Mouse (Mus musculus): Measurements from ENCODE around the gene Nr2f1. TPM values are rescaled to one million over a fixed set of nuclear protein-coding genes. Genes with fewer than 3 reads are reported as not detected.

The Nr2f1 gene
- polyA plus RNA-seq, 1 experiment from 2014 or later: 82.0 TPM

DNA sequence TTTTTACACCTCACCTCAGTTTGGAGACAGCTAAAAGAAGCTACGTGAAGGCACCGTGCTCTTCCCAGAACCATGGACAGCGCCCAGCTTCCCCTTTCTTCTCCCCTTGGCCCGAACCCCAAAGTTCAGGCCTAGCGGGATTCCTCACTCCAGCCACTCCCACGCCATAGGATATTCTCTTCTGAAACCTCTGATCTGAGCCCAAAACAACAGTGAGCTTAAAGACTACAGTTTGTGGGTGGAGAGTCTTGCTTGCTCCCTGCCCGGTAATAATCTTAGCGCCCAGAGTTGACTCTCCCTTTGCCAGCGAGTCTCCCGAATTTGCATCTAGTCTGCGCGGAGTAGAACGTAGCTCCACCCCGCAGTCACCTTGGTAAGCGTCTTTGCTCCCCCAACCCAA lies 28.2 kb downstream of the Nr2f1 start:
- H3K4me1 ChIP-seq (ENCODE audit: control insufficient read depth, insufficient read depth, low read length): 0 out of 2 replicates have a peak, but pooled peaks cover 2% of the 10 kb centered on the region
- DNase-seq (ENCODE audit: low spot score) (peak; percentile 55), ATAC-seq (peak; percentile 33; the same call in 1 of the 2 replicates)
- H3K27me3 ChIP-seq (replicated peaks; ENCODE audit: control insufficient read depth, insufficient read depth, low read length): peaks cover 59% of the 10 kb centered on the region
- WGBS: 6% methylated on average over 15 of the region's 15 CpGs
- no peaks in the 10 kb centered on the region for H3K36me3 ChIP-seq (ENCODE audit: control insufficient read depth, insufficient read depth, low read length)
- peak overlapping the region; percentile 60 for H3K9ac ChIP-seq (ENCODE audit: low read length)
- H3K27ac ChIP-seq (ENCODE audit: low read depth, low read length): peak overlapping the region; percentile 86
- H3K4me2 ChIP-seq (ENCODE audit: low read length): peak overlapping the region; percentile 51
- peak overlapping the region; percentile 15 for H3K4me3 ChIP-seq (ENCODE audit: low read depth, low read length)
- no peaks in the 10 kb centered on the region for H3K9me3 ChIP-seq (replicated peaks; ENCODE audit: control insufficient read depth, low read length)

DNA sequence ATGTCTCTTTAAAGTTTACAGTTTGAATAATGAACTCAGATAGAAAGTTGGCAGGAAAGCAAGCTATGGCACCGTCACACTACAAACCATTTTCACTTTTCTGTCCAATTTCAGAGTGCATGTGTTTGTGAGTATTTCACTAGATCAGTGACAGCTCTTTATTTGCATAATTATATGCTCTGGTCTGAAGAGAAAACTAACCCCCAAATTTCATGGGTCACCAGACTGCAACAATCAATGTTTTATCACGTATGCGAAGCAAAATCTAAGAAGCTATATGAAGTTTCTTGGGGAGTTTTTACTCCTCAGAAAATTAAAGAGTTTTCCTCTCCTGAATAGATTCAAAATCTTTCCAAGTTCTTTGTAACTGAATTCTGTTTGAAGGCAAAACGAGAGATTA lies 31.4 kb downstream of the Nr2f1 start:
- peaks cover 63% of the 10 kb centered on the region for H3K27me3 ChIP-seq (replicated peaks; ENCODE audit: control insufficient read depth, insufficient read depth, low read length)

GRCm38 (mm10) chr13:78164941-78165340 lies 34.6 kb downstream of the Nr2f1 start:
- H3K4me3 ChIP-seq (ENCODE audit: low read depth, low read length): peak overlapping the region; percentile 3; the same call in 1 of the 2 replicates
- H3K9ac ChIP-seq (ENCODE audit: low read length): peak overlapping the region; percentile 90
- DNase-seq (ENCODE audit: low spot score): no peak
- peak overlapping the region; percentile 80 for H3K4me2 ChIP-seq (ENCODE audit: low read length)
- H3K4me1 ChIP-seq (ENCODE audit: control insufficient read depth, insufficient read depth, low read length): 0 out of 2 replicates have a peak, but pooled peaks cover 3% of the 10 kb centered on the region
- H3K27me3 ChIP-seq (replicated peaks; ENCODE audit: control insufficient read depth, insufficient read depth, low read length): peaks cover 45% of the 10 kb centered on the region
- peak overlapping the region; percentile 97 for H3K27ac ChIP-seq (ENCODE audit: low read depth, low read length)
- no peaks in the 10 kb centered on the region for H3K9me3 ChIP-seq (replicated peaks; ENCODE audit: control insufficient read depth, low read length)
- H3K36me3 ChIP-seq (ENCODE audit: control insufficient read depth, insufficient read depth, low read length): no peaks in the 10 kb centered on the region
- ATAC-seq: no peak

More for the DNA sequence above, 31.4 kb downstream of the Nr2f1 start:
- WGBS: 10% methylated on average over 4 of the region's 4 CpGs
- Histone ChIP-seq H3K27ac (ENCODE audit: low read depth, low read length) (peak overlapping the region; percentile 68), H3K36me3 (ENCODE audit: control insufficient read depth, insufficient read depth, low read length) (no peaks in the 10 kb centered on the region), H3K9ac (ENCODE audit: low read length) (no peak overlapping the region), H3K9me3 (replicated peaks; ENCODE audit: control insufficient read depth, low read length) (no peaks in the 10 kb centered on the region), H3K4me3 (ENCODE audit: low read depth, low read length) (no peak overlapping the region), H3K4me2 (ENCODE audit: low read length) (no peak overlapping the region), H3K4me1 (ENCODE audit: control insufficient read depth, insufficient read depth, low read length) (0 out of 2 replicates have a peak, but pooled peaks cover 5% of the 10 kb centered on the region)
- ATAC-seq: peak; percentile 42
- DNase-seq (ENCODE audit: low spot score): peak; percentile 80

DNA sequence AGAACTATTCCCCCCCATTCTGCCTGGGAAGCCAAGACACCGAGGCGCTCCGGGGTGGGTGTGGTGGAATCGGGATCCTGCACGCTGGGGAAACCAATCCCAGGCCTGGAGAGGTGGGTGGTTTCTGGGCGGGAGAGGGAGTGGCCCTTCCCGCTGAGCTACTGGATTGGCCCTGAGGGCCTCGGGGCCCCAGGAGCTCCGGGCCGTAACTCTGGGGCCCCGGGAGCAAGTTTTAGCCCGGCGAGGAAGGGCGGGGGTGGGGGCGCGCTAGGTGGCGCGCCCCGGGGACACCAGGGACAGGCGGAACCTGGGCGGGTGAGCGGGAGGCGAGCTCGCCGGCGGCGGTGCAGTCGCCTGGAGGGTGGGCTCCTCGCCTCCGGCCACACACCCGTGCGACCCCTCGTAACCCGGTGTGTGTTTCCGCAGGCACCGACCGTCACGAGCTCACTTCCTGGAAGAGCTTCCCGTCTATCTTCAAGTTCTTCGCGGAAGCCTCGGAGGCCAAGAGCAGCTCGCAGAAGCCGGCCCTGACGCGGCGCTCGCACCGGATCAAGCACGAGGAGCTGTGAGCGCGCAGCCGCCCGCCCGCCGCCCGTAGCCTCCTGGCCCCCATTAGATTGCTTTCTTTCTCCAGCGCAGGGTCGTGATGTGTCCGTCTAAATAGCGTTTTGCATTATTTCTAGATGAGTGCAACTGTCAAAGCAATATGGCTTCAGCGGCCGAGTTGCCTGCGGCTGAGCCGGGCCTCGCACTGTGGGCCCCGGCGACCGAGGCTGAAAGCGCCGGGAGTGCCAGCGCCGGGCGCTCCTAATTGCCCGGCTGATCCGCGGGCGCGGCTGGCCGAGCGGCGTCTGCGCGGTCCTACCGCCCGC lies 36.2 kb downstream of the Nr2f1 start:
- Histone ChIP-seq H3K9me3 (replicated peaks; ENCODE audit: control insufficient read depth, low read length) (no peaks in the 10 kb centered on the region), H3K4me3 (ENCODE audit: low read depth, low read length) (peak overlapping the region; percentile 62), H3K9ac (ENCODE audit: low read length) (peak overlapping the region; percentile 90), H3K27me3 (replicated peaks; ENCODE audit: control insufficient read depth, insufficient read depth, low read length) (peaks cover 33% of the 10 kb centered on the region), H3K4me2 (ENCODE audit: low read length) (peak overlapping the region; percentile 80), H3K27ac (ENCODE audit: low read depth, low read length) (peak overlapping the region; percentile 97), H3K36me3 (ENCODE audit: control insufficient read depth, insufficient read depth, low read length) (no peaks in the 10 kb centered on the region), H3K4me1 (ENCODE audit: control insufficient read depth, insufficient read depth, low read length) (0 out of 2 replicates have a peak, but pooled peaks cover 3% of the 10 kb centered on the region)
- under 1% methylated on average over 65 of the region's 86 CpGs for WGBS
- peak; percentile 90 for DNase-seq (ENCODE audit: low spot score)
- peak; percentile 91 for ATAC-seq

GRCm38 (mm10) chr13:78162149-78162548 lies 37.4 kb downstream of the Nr2f1 start:
- Histone ChIP-seq H3K9ac (ENCODE audit: low read length) (no peak overlapping the region), H3K9me3 (replicated peaks; ENCODE audit: control insufficient read depth, low read length) (no peaks in the 10 kb centered on the region), H3K27me3 (replicated peaks; ENCODE audit: control insufficient read depth, insufficient read depth, low read length) (peaks cover 21% of the 10 kb centered on the region), H3K4me3 (ENCODE audit: low read depth, low read length) (no peak overlapping the region), H3K4me1 (ENCODE audit: control insufficient read depth, insufficient read depth, low read length) (0 out of 2 replicates have a peak, but pooled peaks cover 3% of the 10 kb centered on the region), H3K36me3 (ENCODE audit: control insufficient read depth, insufficient read depth, low read length) (no peaks in the 10 kb centered on the region), H3K4me2 (ENCODE audit: low read length) (no peak overlapping the region), H3K27ac (ENCODE audit: low read depth, low read length) (peak overlapping the region; percentile 16; the same call in 1 of the 2 replicates)
- peak; percentile 91 for DNase-seq (ENCODE audit: low spot score)
- WGBS: 41% methylated on average over 2 of the region's 2 CpGs
- ATAC-seq: peak; percentile 65

GRCm38 (mm10) chr13:78157465-78157864 lies 42.1 kb downstream of the Nr2f1 start:
- no peaks in the 10 kb centered on the region for H3K4me1 ChIP-seq (ENCODE audit: control insufficient read depth, insufficient read depth, low read length)
- no peak overlapping the region for H3K9ac ChIP-seq (ENCODE audit: low read length)
- H3K27ac ChIP-seq (ENCODE audit: low read depth, low read length): no peak overlapping the region
- H3K4me3 ChIP-seq (ENCODE audit: low read depth, low read length): no peak overlapping the region
- H3K27me3 ChIP-seq (replicated peaks; ENCODE audit: control insufficient read depth, insufficient read depth, low read length): no peaks in the 10 kb centered on the region
- no peak for DNase-seq (ENCODE audit: low spot score)
- no peak overlapping the region for H3K4me2 ChIP-seq (ENCODE audit: low read length)
- no peaks in the 10 kb centered on the region for H3K36me3 ChIP-seq (ENCODE audit: control insufficient read depth, insufficient read depth, low read length)
- no peaks in the 10 kb centered on the region for H3K9me3 ChIP-seq (replicated peaks; ENCODE audit: control insufficient read depth, low read length)
- no peak for ATAC-seq
- WGBS: 85% methylated on average over 5 of the region's 5 CpGs

Other genes starting within 250 kb of the Nr2f1 start
- gene Pou5f2, start 174.9 kb downstream of the Nr2f1 start, polyA plus RNA-seq (2014; fragmentation: Nextera tagmentation; extraction: Ambion mirVana): 0.28 and 0.36 TPM in 2 replicates